Mouse (Mus musculus) hindbrain, embryonic 12.5 days (tissue): ENCODE measurements around the gene Hnrnpm. TPM values are rescaled to one million over a fixed set of nuclear protein-coding genes. Genes with fewer than 3 reads are reported as not detected.
"Not testable (repeated sequence)": the region's sequence is repeated elsewhere in the genome, so short reads cannot be mapped to it uniquely, and the experiment has no call there.

ENCODE experiments used
- ATAC-seq: fragments of 200-750 bp; cut with Nextera tagmentation; 2 replicates; pipeline ENCODE4 v1.8.0; 2017; ENCODE audit warnings: moderate TSS enrichment; ENCODE audit not compliant: low FRiP score
- H3K27ac ChIP-seq: fragments of 300-500 bp; sonication (generic); 2 replicates; pipeline ENCODE4 v1.5.1; 2016; ENCODE audit warnings: mild to moderate bottlenecking
- H3K27me3 ChIP-seq: fragments of 300-500 bp; sonication (generic); 2 replicates; pipeline ENCODE4 v1.6.1; 2016; ENCODE audit warnings: mild to moderate bottlenecking
- H3K36me3 ChIP-seq: fragments of 300-500 bp; sonication (generic); 2 replicates; pipeline ENCODE4 v1.6.1; 2016; ENCODE audit warnings: mild to moderate bottlenecking
- H3K4me1 ChIP-seq: fragments of 300-500 bp; sonication (generic); 2 replicates; pipeline ENCODE4 v1.6.1; 2016
- H3K4me2 ChIP-seq: fragments of 300-500 bp; sonication (generic); replicated peaks from 2 replicates; pipeline ENCODE4 v1.6.1; 2016; ENCODE audit warnings: mild to moderate bottlenecking
- H3K4me3 ChIP-seq: fragments of 300-500 bp; sonication (generic); 2 replicates; pipeline ENCODE4 v1.5.1; 2016; ENCODE audit warnings: mild to moderate bottlenecking
- H3K9ac ChIP-seq: fragments of 300-500 bp; sonication (generic); 2 replicates; pipeline ENCODE4 v1.6.1; 2016; ENCODE audit warnings: mild to moderate bottlenecking, moderate library complexity
- H3K9me3 ChIP-seq: fragments of 300-500 bp; sonication (generic); replicated peaks from 2 replicates; pipeline ENCODE4 v1.6.1; 2016; ENCODE audit warnings: mild to moderate bottlenecking
- WGBS: fragments of 180-500 bp; shearing (Covaris S2); methylation state at CpG from one replicate; pipeline ENCODE4 v1.1.7; 2016; 5-methylcytosine and 5-hydroxymethylcytosine counted together
- polyA plus RNA-seq: library from polyadenylated mRNA; unstranded; fragments of >200 nt; fragmentation: Nextera tagmentation; extraction: Ambion mirVana; gene quantifications from 2 replicates; pipeline ENCODE4 v1.2.1, GENCODE M21; 2016

The Hnrnpm gene
- 390 and 450 TPM in 2 replicates for polyA plus RNA-seq

- 90% methylated on average over 1 of the region's 1 CpGs for WGBS
- peak within 1 kb of the TSS; percentile 92; the same call in 1 of the 2 replicates for H3K27ac ChIP-seq
- H3K4me3 ChIP-seq: peak within 1 kb of the TSS; percentile 78
- H3K27me3 ChIP-seq: no peaks in the 10 kb centered on the region
- peaks cover 7% of the 10 kb centered on the region for H3K36me3 ChIP-seq
- no peak for ATAC-seq
- peak within 1 kb of the TSS; percentile 83; the same call in 1 of the 2 replicates for H3K9ac ChIP-seq
- H3K4me2 ChIP-seq: peak within 1 kb of the TSS; percentile 96
- no peaks in the 10 kb centered on the region for H3K9me3 ChIP-seq
- H3K4me1 ChIP-seq: peaks cover 30% of the 10 kb centered on the region
Measured at GRCm38 (mm10) chr17:33686760-33687159, at the start of gene Hnrnpm. Gene Hnrnpm, minus strand, starts transcription at chr17:33686860.

GRCm38 (mm10) chr17:33733526-33733925, 46.9 kb upstream of the Hnrnpm start:
- 84% methylated on average over 10 of the region's 10 CpGs for WGBS
- not testable (repeated sequence) for ATAC-seq, H3K4me2 ChIP-seq, H3K9ac ChIP-seq, H3K27ac ChIP-seq, H3K9me3 ChIP-seq, H3K36me3 ChIP-seq, H3K4me3 ChIP-seq, H3K27me3 ChIP-seq, H3K4me1 ChIP-seq

GRCm38 (mm10) chr17:33732556-33733083, 46.0 kb upstream of the Hnrnpm start:
- not testable (repeated sequence) for H3K9me3 ChIP-seq, H3K27me3 ChIP-seq, H3K36me3 ChIP-seq, H3K4me3 ChIP-seq, H3K27ac ChIP-seq, ATAC-seq, H3K9ac ChIP-seq, H3K4me2 ChIP-seq, H3K4me1 ChIP-seq
- 82% methylated on average over 9 of the region's 9 CpGs for WGBS

- ATAC-seq: no peak
- Histone ChIP-seq H3K9me3 (no peaks in the 10 kb centered on the region), H3K27me3 (no peaks in the 10 kb centered on the region), H3K36me3 (no peaks in the 10 kb centered on the region), H3K4me1 (no peaks in the 10 kb centered on the region), H3K9ac (no peak overlapping the region), H3K27ac (no peak overlapping the region), H3K4me2 (no peak overlapping the region), H3K4me3 (no peak overlapping the region)
- 77% methylated on average over 2 of the region's 2 CpGs for WGBS
Measured at GRCm38 (mm10) chr17:33729215-33729614, 42.6 kb upstream of the Hnrnpm start.

DNA sequence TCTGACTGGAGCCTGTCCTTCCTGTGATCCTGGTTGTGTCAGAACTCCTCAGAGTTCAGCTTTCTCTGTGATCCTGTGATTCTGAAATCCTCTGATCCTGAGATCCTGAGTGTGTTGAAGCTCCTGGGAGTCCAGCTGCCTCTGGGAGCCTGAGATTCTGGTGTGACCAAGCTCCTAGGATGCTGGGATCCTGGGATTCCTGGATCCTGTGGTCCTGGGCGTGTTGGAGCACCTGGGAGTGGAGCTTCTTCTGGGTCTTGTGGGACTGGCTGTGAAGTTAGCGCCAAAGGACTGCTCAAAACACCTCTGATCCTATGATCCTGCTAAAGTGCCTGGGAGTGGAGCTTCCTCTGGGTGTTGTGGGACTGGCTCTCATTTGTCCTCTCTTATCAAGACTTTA, 41.7 kb upstream of the Hnrnpm start:
- no peak for ATAC-seq
- Histone ChIP-seq H3K4me3 (no peak overlapping the region), H3K27ac (no peak overlapping the region), H3K4me2 (no peak overlapping the region), H3K9ac (no peak overlapping the region), H3K4me1 (no peaks in the 10 kb centered on the region), H3K36me3 (no peaks in the 10 kb centered on the region), H3K9me3 (no peaks in the 10 kb centered on the region), H3K27me3 (no peaks in the 10 kb centered on the region)
- WGBS: 82% methylated on average over 2 of the region's 2 CpGs

GRCm38 (mm10) chr17:33719736-33720378, 33.2 kb upstream of the Hnrnpm start:
- ATAC-seq: no peak
- Histone ChIP-seq H3K9me3 (no peaks in the 10 kb centered on the region), H3K9ac (no peak overlapping the region), H3K27ac (no peak overlapping the region), H3K4me3 (no peak overlapping the region), H3K27me3 (no peaks in the 10 kb centered on the region), H3K4me1 (peaks cover 3% of the 10 kb centered on the region; the same call in 1 of the 2 replicates), H3K4me2 (no peak overlapping the region), H3K36me3 (no peaks in the 10 kb centered on the region)
- 96% methylated on average over 7 of the region's 7 CpGs for WGBS

GRCm38 (mm10) chr17:33718944-33719725, 32.5 kb upstream of the Hnrnpm start:
- WGBS: 50% methylated on average over 10 of the region's 10 CpGs
- Histone ChIP-seq H3K4me3 (peak overlapping the region; percentile 87), H3K27me3 (no peaks in the 10 kb centered on the region), H3K27ac (no peak overlapping the region), H3K9me3 (no peaks in the 10 kb centered on the region), H3K36me3 (no peaks in the 10 kb centered on the region), H3K4me1 (peaks cover 3% of the 10 kb centered on the region; the same call in 1 of the 2 replicates), H3K4me2 (peak overlapping the region; percentile 72), H3K9ac (no peak overlapping the region)
- no peak for ATAC-seq

DNA sequence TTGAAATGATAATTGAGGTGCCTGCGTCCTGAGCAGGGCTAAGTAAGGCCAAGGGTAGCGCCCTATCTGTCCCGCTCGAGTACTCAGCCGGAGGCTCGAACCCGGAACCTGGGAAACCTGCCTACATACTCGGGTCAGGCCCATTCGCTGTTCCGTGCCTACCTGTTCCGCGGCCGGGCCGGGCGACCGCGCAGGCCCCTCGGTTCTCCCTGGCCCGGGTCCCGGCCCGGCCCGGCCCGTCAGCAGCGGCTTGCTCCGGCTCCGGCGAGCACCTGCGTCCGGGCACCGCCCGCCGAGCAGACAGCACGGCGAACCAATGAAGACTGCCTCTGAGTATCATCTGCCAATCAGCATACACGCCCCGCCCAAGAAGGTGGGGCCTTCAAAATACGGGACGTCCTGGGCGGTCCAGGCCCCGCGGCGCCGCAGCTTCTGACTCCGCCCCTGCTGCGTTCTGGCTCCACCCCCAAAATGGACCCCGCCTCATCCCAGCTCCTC, 31.8 kb upstream of the Hnrnpm start, which contains the start of gene March2:
Gene March2, minus strand, starts transcription at position 287 of the 498 bp plus-strand sequence.
- Histone ChIP-seq H3K4me2 (peak within 1 kb of the TSS; percentile 72), H3K9me3 (no peaks in the 10 kb centered on the region), H3K4me3 (peak within 1 kb of the TSS; percentile 87), H3K4me1 (peaks cover 3% of the 10 kb centered on the region; the same call in 1 of the 2 replicates), H3K27me3 (no peaks in the 10 kb centered on the region), H3K36me3 (no peaks in the 10 kb centered on the region), H3K27ac (no peak within 1 kb of the TSS), H3K9ac (peak within 1 kb of the TSS; percentile 80)
- peak; percentile 99 for ATAC-seq
- WGBS: under 1% methylated on average over 44 of the region's 46 CpGs

GRCm38 (mm10) chr17:33717982-33718381, 31.3 kb upstream of the Hnrnpm start:
- Histone ChIP-seq H3K4me3 (peak overlapping the region; percentile 87), H3K9me3 (no peaks in the 10 kb centered on the region), H3K27ac (no peak overlapping the region), H3K4me1 (peaks cover 3% of the 10 kb centered on the region; the same call in 1 of the 2 replicates), H3K4me2 (peak overlapping the region; percentile 72), H3K36me3 (no peaks in the 10 kb centered on the region; the same call in 1 of the 2 replicates), H3K27me3 (no peaks in the 10 kb centered on the region), H3K9ac (peak overlapping the region; percentile 80)
- WGBS: 7% methylated on average over 8 of the region's 8 CpGs
- peak; percentile 16 for ATAC-seq

GRCm38 (mm10) chr17:33717246-33717645, 30.6 kb upstream of the Hnrnpm start:
- Histone ChIP-seq H3K27me3 (no peaks in the 10 kb centered on the region), H3K27ac (no peak overlapping the region), H3K9ac (no peak overlapping the region), H3K9me3 (no peaks in the 10 kb centered on the region), H3K36me3 (no peaks in the 10 kb centered on the region; the same call in 1 of the 2 replicates), H3K4me2 (no peak overlapping the region), H3K4me1 (peaks cover 3% of the 10 kb centered on the region; the same call in 1 of the 2 replicates), H3K4me3 (peak overlapping the region; percentile 87; the same call in 1 of the 2 replicates)
- 92% methylated on average over 1 of the region's 1 CpGs for WGBS
- ATAC-seq: no peak

GRCm38 (mm10) chr17:33714779-33715178, 28.1 kb upstream of the Hnrnpm start:
- WGBS: 92% methylated on average over 1 of the region's 1 CpGs
- no peak for ATAC-seq
- Histone ChIP-seq H3K9ac (no peak overlapping the region), H3K9me3 (no peaks in the 10 kb centered on the region), H3K4me3 (no peak overlapping the region), H3K4me1 (peaks cover 3% of the 10 kb centered on the region; the same call in 1 of the 2 replicates), H3K4me2 (no peak overlapping the region), H3K27me3 (no peaks in the 10 kb centered on the region), H3K27ac (no peak overlapping the region), H3K36me3 (peaks cover 10% of the 10 kb centered on the region)

DNA sequence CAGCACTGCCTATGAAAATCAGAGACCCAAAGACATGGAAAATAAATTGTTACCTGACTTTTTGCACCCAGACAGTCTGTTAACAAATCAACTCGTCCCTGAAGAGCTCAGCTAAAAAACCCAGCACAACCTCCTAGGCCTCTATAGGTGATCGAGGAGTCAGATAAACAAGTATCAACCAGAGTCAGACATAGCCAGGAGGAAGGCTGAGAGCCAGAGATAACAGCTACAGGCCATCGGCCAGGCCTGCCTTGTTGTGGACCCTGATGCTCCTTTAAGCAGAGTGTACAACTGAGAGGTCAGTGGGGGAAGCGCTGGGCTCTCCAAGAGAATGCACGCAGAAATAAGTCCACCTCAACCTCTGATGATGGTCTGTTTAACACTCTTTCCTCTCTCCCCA, 26.6 kb upstream of the Hnrnpm start:
- Histone ChIP-seq H3K9ac (no peak overlapping the region), H3K27me3 (no peaks in the 10 kb centered on the region), H3K4me3 (no peak overlapping the region), H3K4me2 (no peak overlapping the region), H3K27ac (no peak overlapping the region), H3K9me3 (no peaks in the 10 kb centered on the region), H3K4me1 (peaks cover 3% of the 10 kb centered on the region; the same call in 1 of the 2 replicates), H3K36me3 (peaks cover 23% of the 10 kb centered on the region)
- no peak for ATAC-seq
- 85% methylated on average over 5 of the region's 5 CpGs for WGBS
